Mouse (Mus musculus): ENCODE measurements around the gene P2rx4. TPM values are rescaled to one million over a fixed set of nuclear protein-coding genes. Genes with fewer than 3 reads are reported as not detected.
A peak's percentile ranks its signal among the peaks of the same experiment; 100 is the strongest.

The P2rx4 gene
- total RNA-seq, 2 experiments from 2014 or later: 2.8 to 4.4 TPM

DNA sequence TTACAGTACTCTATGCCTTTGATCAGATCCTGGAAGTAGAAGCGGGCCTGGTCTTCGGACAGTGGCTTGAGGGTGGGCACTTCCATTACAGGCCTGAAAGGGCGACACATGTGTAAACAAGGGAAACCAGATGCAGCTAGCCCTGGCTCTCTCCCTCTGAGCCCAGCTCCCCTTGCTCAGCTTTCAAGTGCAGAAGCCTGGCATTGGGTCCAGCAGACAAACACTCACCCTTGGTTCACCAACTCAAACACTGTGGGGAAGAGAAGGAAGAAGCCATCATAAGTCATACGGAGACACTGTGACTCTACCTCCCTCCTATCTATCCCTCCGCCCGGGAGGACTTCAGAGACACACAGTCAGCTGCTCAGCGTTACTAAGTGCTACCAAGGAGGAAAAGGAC lies 40.6 kb downstream of the P2rx4 start:
- DNase-seq: no peak
- intact Hi-C loops (cut with DNase I): no loop called here

DNA sequence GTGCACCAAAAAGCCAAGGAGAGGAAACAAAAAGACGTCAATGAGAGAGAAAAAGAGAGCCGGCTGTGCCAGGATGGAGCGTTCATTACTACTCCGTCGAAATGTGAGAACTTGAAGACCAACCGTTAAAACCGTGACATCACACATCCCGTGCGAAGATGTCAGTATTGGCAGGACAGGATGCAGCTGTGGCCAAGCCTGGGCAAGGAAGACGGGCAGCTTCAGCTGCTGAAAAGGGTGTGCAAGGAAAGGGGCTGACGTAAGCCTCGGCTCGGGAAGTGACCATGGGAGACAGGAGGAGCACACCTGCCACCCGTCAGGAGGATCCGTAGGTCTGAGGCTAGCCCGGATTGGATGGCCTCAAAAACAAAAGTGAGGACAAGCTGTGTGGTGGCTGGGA lies 47.1 kb downstream of the P2rx4 start:
- intact Hi-C loops (cut with DNase I): no loop called here
- no peak for DNase-seq

DNA sequence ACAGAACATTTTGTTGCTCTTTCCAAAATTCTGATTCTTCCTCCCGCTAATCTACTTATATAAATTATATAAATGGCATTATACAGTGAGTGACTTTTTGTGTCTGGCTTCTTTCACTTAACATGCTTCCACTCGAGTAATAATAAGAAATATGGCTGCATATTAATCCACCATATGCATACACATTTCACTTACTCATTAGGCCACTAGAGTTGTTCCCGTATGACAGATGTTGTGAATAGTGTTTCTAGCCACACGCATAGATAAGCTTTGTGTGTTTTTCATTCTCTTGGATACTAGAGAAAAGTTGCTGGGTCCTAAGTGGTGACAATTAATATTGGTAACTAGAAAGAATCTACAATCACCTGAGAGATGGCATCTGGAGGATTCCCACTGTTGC lies 48.3 kb downstream of the P2rx4 start:
- intact Hi-C loops (cut with DNase I): no loop called here
- DNase-seq: no peak

GRCm38 (mm10) chr5:122756144-122756543 lies 48.8 kb downstream of the P2rx4 start:
- no peak for DNase-seq
- intact Hi-C loops (cut with DNase I): no loop called here

GRCm38 (mm10) chr5:122756680-122757079 lies 49.3 kb downstream of the P2rx4 start:
- DNase-seq: peak; percentile 55 to 56
- intact Hi-C loops (cut with DNase I): no loop called here

DNA sequence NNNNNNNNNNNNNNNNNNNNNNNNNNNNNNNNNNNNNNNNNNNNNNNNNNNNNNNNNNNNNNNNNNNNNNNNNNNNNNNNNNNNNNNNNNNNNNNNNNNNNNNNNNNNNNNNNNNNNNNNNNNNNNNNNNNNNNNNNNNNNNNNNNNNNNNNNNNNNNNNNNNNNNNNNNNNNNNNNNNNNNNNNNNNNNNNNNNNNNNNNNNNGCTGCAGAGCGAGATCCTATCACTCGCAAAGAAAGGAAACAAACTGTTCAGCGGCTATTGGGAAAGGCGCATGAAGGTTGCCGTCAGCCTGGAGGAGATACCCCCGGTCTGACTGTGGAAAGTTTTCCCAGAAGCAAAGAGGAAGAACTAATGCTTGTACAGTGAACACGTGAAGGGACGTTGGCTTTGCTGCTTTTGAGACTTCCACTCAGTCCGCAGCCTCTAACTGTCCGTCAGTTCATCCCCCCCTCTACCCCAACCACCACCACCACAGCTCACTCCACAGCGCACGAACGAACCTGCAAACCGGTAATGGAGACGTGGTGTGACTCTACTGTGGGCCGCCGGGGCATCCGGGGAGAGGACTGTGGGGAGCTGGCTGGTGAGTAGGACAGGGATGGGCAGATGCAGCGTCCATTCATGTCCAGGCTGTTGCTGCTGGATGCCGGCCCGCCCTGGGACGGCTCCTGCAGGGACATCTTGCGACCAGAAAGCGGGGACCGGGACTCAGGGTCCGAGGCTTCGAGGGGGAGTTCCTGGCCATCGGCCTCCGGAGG lies 56.1 kb downstream of the P2rx4 start:
- intact Hi-C loops (cut with DNase I): no loop called here
- DNase-seq: no peak

DNA sequence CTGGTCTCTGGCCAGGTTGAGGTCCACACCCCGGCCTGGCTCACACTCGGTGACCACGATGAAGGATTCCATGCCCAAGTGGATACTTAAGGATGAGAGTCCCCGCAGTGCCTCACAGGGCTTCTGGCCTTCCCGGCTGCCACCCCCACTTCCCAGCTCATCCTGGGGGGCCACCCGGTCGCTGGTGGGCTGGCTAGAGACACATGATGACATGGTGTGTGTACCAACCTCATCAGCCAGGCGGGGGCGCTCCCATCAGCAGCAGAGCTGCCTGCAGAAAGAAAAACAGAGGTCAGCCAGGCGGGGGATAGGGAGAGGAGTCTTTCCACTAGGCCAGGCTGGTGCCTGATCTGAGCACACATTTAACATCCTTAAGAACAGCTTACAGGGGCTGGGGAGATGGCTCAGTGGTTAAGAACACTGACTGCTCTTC lies 56.7 kb downstream of the P2rx4 start:
- no peak for DNase-seq
- intact Hi-C loops (cut with DNase I): no loop called here

- DNase-seq: no peak
- intact Hi-C loops (cut with DNase I): no loop called here
Measured at GRCm38 (mm10) chr5:122767283-122767682, 59.9 kb downstream of the P2rx4 start.

GRCm38 (mm10) chr5:122769101-122769568 lies 61.8 kb downstream of the P2rx4 start:
- no peak for DNase-seq
- intact Hi-C loops (cut with DNase I): loop anchor here (2.0 kb wide), 1 partner anchor 20 kb away; no protein-coding TSS in a partner anchor

- DNase-seq: peak; percentile 34 to 50
- intact Hi-C loops (cut with DNase I): no loop called here
Measured at GRCm38 (mm10) chr5:122770304-122770703, 63.0 kb downstream of the P2rx4 start.

- peak; percentile 72 to 78 for DNase-seq
- intact Hi-C loops (cut with DNase I): no loop called here
Measured at GRCm38 (mm10) chr5:122770806-122771261, 63.5 kb downstream of the P2rx4 start.

- intact Hi-C loops (cut with DNase I): no loop called here
- no peak for DNase-seq
Measured at GRCm38 (mm10) chr5:122771428-122771827, 64.1 kb downstream of the P2rx4 start.

- intact Hi-C loops (cut with DNase I): no loop called here
- no peak for DNase-seq
Measured at GRCm38 (mm10) chr5:122773756-122774155, 66.4 kb downstream of the P2rx4 start.

GRCm38 (mm10) chr5:122774743-122775611 lies 67.6 kb downstream of the P2rx4 start:
- intact Hi-C loops (cut with DNase I): no loop called here
- no peak for DNase-seq

GRCm38 (mm10) chr5:122775646-122776286 lies 68.4 kb downstream of the P2rx4 start:
- DNase-seq: no peak
- intact Hi-C loops (cut with DNase I): no loop called here

GRCm38 (mm10) chr5:122777322-122777721 lies 70.0 kb downstream of the P2rx4 start:
- no peak for DNase-seq

GRCm38 (mm10) chr5:122778231-122779226 lies 71.2 kb downstream of the P2rx4 start:
- intact Hi-C loops (cut with DNase I): no loop called here

More at GRCm38 (mm10) chr5:122777322-122777721, 70.0 kb downstream of the P2rx4 start:
- intact Hi-C loops (cut with DNase I): no loop called here

More at GRCm38 (mm10) chr5:122778231-122779226, 71.2 kb downstream of the P2rx4 start:
- no peak for DNase-seq
